Mouse (Mus musculus) intestine, postnatal 0 days (tissue): ENCODE data around the gene Med12l. TPM values are rescaled to one million over a fixed set of nuclear protein-coding genes. Genes with fewer than 3 reads are reported as not detected.

ENCODE experiments used
- ATAC-seq: fragments of 200-750 bp; cut with Nextera tagmentation; 2 replicates; pipeline ENCODE4 v1.8.0; 2017; ENCODE audit warnings: mild to moderate bottlenecking, moderate TSS enrichment, moderate library complexity
- H3K27ac ChIP-seq: fragments of 300-500 bp; sonication (generic); 2 replicates; pipeline ENCODE4 v1.5.1; 2014; ENCODE audit warnings: mild to moderate bottlenecking, low read depth, low read length, moderate library complexity
- H3K27me3 ChIP-seq: fragments of 300-500 bp; sonication (generic); replicated peaks from 2 replicates; pipeline ENCODE4 v1.6.1; 2014; ENCODE audit warnings: low read length, mixed read lengths; ENCODE audit not compliant: control insufficient read depth, insufficient read depth
- H3K36me3 ChIP-seq: fragments of 300-500 bp; sonication (generic); 2 replicates; pipeline ENCODE4 v1.6.1; 2014; ENCODE audit warnings: mild to moderate bottlenecking, moderate library complexity; ENCODE audit not compliant: control insufficient read depth, insufficient read depth
- H3K4me1 ChIP-seq: fragments of 300-500 bp; sonication (generic); replicated peaks from 2 replicates; pipeline ENCODE4 v1.6.1; 2014; ENCODE audit warnings: antibody characterized with exemption, low read length, mixed read lengths; ENCODE audit not compliant: control insufficient read depth, insufficient read depth
- H3K4me2 ChIP-seq: fragments of 300-500 bp; sonication (generic); replicated peaks from 2 replicates; pipeline ENCODE4 v1.6.1; 2014; ENCODE audit warnings: low read depth, mild to moderate bottlenecking, moderate library complexity
- H3K4me3 ChIP-seq: fragments of 300-500 bp; sonication (generic); 2 replicates; pipeline ENCODE4 v1.5.1; 2014; ENCODE audit warnings: low read depth, low read length
- H3K9ac ChIP-seq: fragments of 300-500 bp; sonication (generic); 2 replicates; pipeline ENCODE4 v1.6.1; 2014; ENCODE audit warnings: mild to moderate bottlenecking, low read depth, low read length
- H3K9me3 ChIP-seq: fragments of 300-500 bp; sonication (generic); 2 replicates; pipeline ENCODE4 v1.6.1; 2016; ENCODE audit warnings: mixed run types; ENCODE audit not compliant: control insufficient read depth
- CTCF ChIP-seq: sonication (generic); IDR thresholded peaks from 2 replicates; pipeline ENCODE4 v1.5.1; 2016; ENCODE audit warnings: low read depth, mild to moderate bottlenecking, control low read depth, antibody characterized with exemption, moderate library complexity
- WGBS: fragments of 180-500 bp; shearing (Covaris S2); extraction: QIAGEN DNeasy Blood & Tissue Kit; methylation state at CpG from one replicate; pipeline ENCODE4 v1.1.7; 2014; 5-methylcytosine and 5-hydroxymethylcytosine counted together
- polyA plus RNA-seq: library from polyadenylated mRNA; unstranded; fragments of >200 nt; fragmentation: Nextera tagmentation; extraction: Ambion mirVana; gene quantifications from 2 replicates; pipeline ENCODE4 v1.2.1, GENCODE M21; 2015

Med12l gene
- polyA plus RNA-seq, 1 experiment from 2014 or later, result 0.42 TPM

GRCm38 (mm10) chr3:59219326-59219725 lies 213.7 kb downstream of the Med12l start:
- no peaks in the 10 kb centered on the region for H3K27me3 ChIP-seq
- H3K9me3 ChIP-seq, result no peaks in the 10 kb centered on the region
- no peaks in the 10 kb centered on the region for H3K4me1 ChIP-seq
- no peak for TF ChIP-seq CTCF
- no peaks in the 10 kb centered on the region for H3K36me3 ChIP-seq
- no peak overlapping the region for H3K27ac ChIP-seq
- H3K9ac ChIP-seq, result no peak overlapping the region
- WGBS, result 87% methylated on average over 2 of the region's 2 CpGs
- no peak overlapping the region for H3K4me3 ChIP-seq
- no peak overlapping the region for H3K4me2 ChIP-seq
- no peak for ATAC-seq

GRCm38 (mm10) chr3:59222303-59222702 lies 216.7 kb downstream of the Med12l start:
- ATAC-seq, result no peak
- no peak for TF ChIP-seq CTCF
- WGBS, result 88% methylated on average over 2 of the region's 2 CpGs
- H3K27ac ChIP-seq, result no peak overlapping the region
- no peaks in the 10 kb centered on the region for H3K36me3 ChIP-seq
- no peak overlapping the region for H3K4me2 ChIP-seq
- no peak overlapping the region for H3K4me3 ChIP-seq
- no peaks in the 10 kb centered on the region for H3K27me3 ChIP-seq
- H3K9ac ChIP-seq, result no peak overlapping the region
- H3K9me3 ChIP-seq, result no peaks in the 10 kb centered on the region
- H3K4me1 ChIP-seq, result no peaks in the 10 kb centered on the region

GRCm38 (mm10) chr3:59225411-59225810 lies 219.8 kb downstream of the Med12l start:
- no peak for ATAC-seq
- no peak for TF ChIP-seq CTCF
- Histone ChIP-seq H3K27ac (no peak overlapping the region), H3K4me3 (no peak overlapping the region), H3K9ac (no peak overlapping the region), H3K4me2 (no peak overlapping the region), H3K27me3 (no peaks in the 10 kb centered on the region), H3K9me3 (no peaks in the 10 kb centered on the region), H3K4me1 (no peaks in the 10 kb centered on the region), H3K36me3 (no peaks in the 10 kb centered on the region)

GRCm38 (mm10) chr3:59227696-59228095 lies 222.1 kb downstream of the Med12l start:
- Histone ChIP-seq H3K4me1 (no peaks in the 10 kb centered on the region), H3K27ac (no peak overlapping the region), H3K27me3 (no peaks in the 10 kb centered on the region), H3K9me3 (no peaks in the 10 kb centered on the region), H3K4me3 (no peak overlapping the region), H3K4me2 (no peak overlapping the region), H3K36me3 (no peaks in the 10 kb centered on the region), H3K9ac (no peak overlapping the region)
- no peak for ATAC-seq
- WGBS, result 98% methylated on average over 9 of the region's 9 CpGs
- no peak for TF ChIP-seq CTCF

GRCm38 (mm10) chr3:59228730-59229551 lies 223.3 kb downstream of the Med12l start:
- H3K4me2 ChIP-seq, result peak overlapping the region; percentile 33; the same call in 1 of the 2 replicates
- H3K9ac ChIP-seq, result no peak overlapping the region
- H3K4me1 ChIP-seq, result no peaks in the 10 kb centered on the region
- no peaks in the 10 kb centered on the region for H3K27me3 ChIP-seq
- TF ChIP-seq CTCF, result no peak
- no peaks in the 10 kb centered on the region for H3K9me3 ChIP-seq
- H3K4me3 ChIP-seq, result no peak overlapping the region
- no peak for ATAC-seq
- no peaks in the 10 kb centered on the region for H3K36me3 ChIP-seq
- no peak overlapping the region for H3K27ac ChIP-seq
- WGBS, result 60% methylated on average over 10 of the region's 10 CpGs

GRCm38 (mm10) chr3:59230912-59231311 lies 225.3 kb downstream of the Med12l start:
- H3K9me3 ChIP-seq, result no peaks in the 10 kb centered on the region
- no peak for ATAC-seq
- H3K9ac ChIP-seq, result no peak overlapping the region
- no peak for TF ChIP-seq CTCF
- H3K27me3 ChIP-seq, result no peaks in the 10 kb centered on the region
- WGBS, result 66% methylated on average over 3 of the region's 3 CpGs
- H3K27ac ChIP-seq, result no peak overlapping the region
- no peak overlapping the region for H3K4me2 ChIP-seq
- no peak overlapping the region for H3K4me3 ChIP-seq
- no peaks in the 10 kb centered on the region for H3K36me3 ChIP-seq
- H3K4me1 ChIP-seq, result no peaks in the 10 kb centered on the region
